Mouse (Mus musculus) hindbrain, embryonic 14.5 days (tissue): ENCODE results near the gene Abcc4. TPM values are rescaled to one million over a fixed set of nuclear protein-coding genes. Genes with fewer than 3 reads are reported as not detected.

Source experiments
- ATAC-seq: fragments of 200-750 bp; cut with Nextera tagmentation; 2 replicates; pipeline ENCODE4 v1.8.0; 2017; ENCODE audit warnings: moderate number of reproducible peaks, mild to moderate bottlenecking, moderate TSS enrichment, moderate library complexity; ENCODE audit not compliant: low FRiP score
- DNase-seq: peaks from one replicate; pipeline ENCODE4 v3.0.0-alpha.2; 2015; ENCODE audit warnings: low spot score
- H3K27ac ChIP-seq: fragments of 300-500 bp; sonication (generic); 2 replicates; pipeline ENCODE4 v1.5.1; 2014; ENCODE audit warnings: mild to moderate bottlenecking, moderate library complexity
- H3K27me3 ChIP-seq: fragments of 300-500 bp; sonication (generic); 2 replicates; pipeline ENCODE4 v1.6.1; 2014; ENCODE audit warnings: mild to moderate bottlenecking, low read length, mixed read lengths; ENCODE audit not compliant: control insufficient read depth, insufficient read depth
- H3K36me3 ChIP-seq: fragments of 300-500 bp; sonication (generic); replicated peaks from 2 replicates; pipeline ENCODE4 v1.6.1; 2014; ENCODE audit not compliant: control insufficient read depth, insufficient read depth
- H3K4me1 ChIP-seq: fragments of 300-500 bp; sonication (generic); replicated peaks from 2 replicates; pipeline ENCODE4 v1.6.1; 2014; ENCODE audit warnings: antibody characterized with exemption, low read length, mixed read lengths; ENCODE audit not compliant: control insufficient read depth, insufficient read depth
- H3K4me2 ChIP-seq: fragments of 300-500 bp; sonication (generic); replicated peaks from 2 replicates; pipeline ENCODE4 v1.6.1; 2014; ENCODE audit warnings: mild to moderate bottlenecking, moderate library complexity
- H3K4me3 ChIP-seq: fragments of 300-500 bp; sonication (generic); replicated peaks from 2 replicates; pipeline ENCODE4 v1.5.1; 2014; ENCODE audit warnings: mild to moderate bottlenecking, low read length
- H3K9ac ChIP-seq: fragments of 300-500 bp; sonication (generic); 2 replicates; pipeline ENCODE4 v1.6.1; 2014
- H3K9me3 ChIP-seq: fragments of 300-500 bp; sonication (generic); 2 replicates; pipeline ENCODE4 v1.6.1; 2016; ENCODE audit warnings: low read length; ENCODE audit not compliant: control insufficient read depth
- WGBS: fragments of 180-500 bp; shearing (Covaris S2); extraction: QIAGEN DNeasy Blood & Tissue Kit; methylation state at CpG from one replicate; pipeline ENCODE4 v1.1.7; 2014; 5-methylcytosine and 5-hydroxymethylcytosine counted together
- microRNA-seq: library from miRNA; unstranded; fragments of <30 nt; microRNA quantifications from one replicate; pipeline ENCODE4, GENCODE M21; 2016
- polyA plus RNA-seq: library from polyadenylated mRNA; unstranded; fragments of >200 nt; fragmentation: Nextera tagmentation; extraction: Ambion mirVana; gene quantifications from 2 replicates; pipeline ENCODE4 v1.2.1, GENCODE M21; 2014

Abcc4 gene
- polyA plus RNA-seq, 1 experiment from 2014 or later, result 2.6 TPM

DNA sequence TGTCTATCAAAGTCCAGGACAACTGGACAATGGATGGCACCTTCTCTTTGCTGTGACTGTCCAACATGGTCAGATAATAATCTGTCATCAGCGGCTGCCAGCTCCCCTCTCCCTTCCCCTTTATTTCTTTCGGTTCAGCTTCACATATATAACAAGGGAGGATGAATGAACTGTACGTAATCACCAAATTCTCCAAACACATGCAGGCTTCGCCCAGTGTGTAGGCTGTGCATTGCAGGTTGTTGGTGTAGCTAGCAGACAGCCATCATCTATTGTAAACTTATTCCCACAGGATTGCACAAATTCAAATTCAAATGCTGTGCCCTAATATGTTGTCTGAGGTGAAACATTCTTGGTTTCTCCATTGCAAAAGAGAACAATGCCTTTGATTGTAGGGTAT lies 271.2 kb downstream of the Abcc4 start:
- Histone ChIP-seq H3K27ac (no peak overlapping the region), H3K36me3 (no peaks in the 10 kb centered on the region), H3K9me3 (no peaks in the 10 kb centered on the region), H3K4me2 (no peak overlapping the region), H3K27me3 (peaks cover 60% of the 10 kb centered on the region), H3K4me1 (peaks cover 22% of the 10 kb centered on the region), H3K4me3 (no peak overlapping the region), H3K9ac (no peak overlapping the region)
- 51% methylated on average over 4 of the region's 4 CpGs for WGBS
- ATAC-seq (no peak), DNase-seq (no peak)

GRCm38 (mm10) chr14:118433848-118434247 lies 272.2 kb downstream of the Abcc4 start:
- 31% methylated on average over 6 of the region's 6 CpGs for WGBS
- Histone ChIP-seq H3K4me3 (no peak overlapping the region), H3K4me1 (peaks cover 22% of the 10 kb centered on the region), H3K27me3 (peaks cover 50% of the 10 kb centered on the region), H3K36me3 (no peaks in the 10 kb centered on the region), H3K9me3 (no peaks in the 10 kb centered on the region), H3K9ac (no peak overlapping the region), H3K27ac (no peak overlapping the region), H3K4me2 (no peak overlapping the region)
- DNase-seq (no peak), ATAC-seq (no peak)

Small RNA genes lying within 50 kb of the gene (microRNA-seq; reads per million reads assigned to microRNA genes)
- gene Mir6391, result not detected

Other genes with a start within 250 kb of the Abcc4 start
- gene Cldn10, start 81.7 kb upstream of the Abcc4 start, polyA plus RNA-seq, result 1.7 and 2.1 TPM in 2 replicates
- gene Dzip1, start 219.2 kb upstream of the Abcc4 start, polyA plus RNA-seq, result 105 and 122 TPM in 2 replicates
- gene Dnajc3, start 231.8 kb upstream of the Abcc4 start, polyA plus RNA-seq, result 25.3 and 29.9 TPM in 2 replicates